Mouse (Mus musculus) heart, embryonic 14.5 days (tissue): Measurements from ENCODE around the gene Olfr1532-ps1. TPM values are rescaled to one million over a fixed set of nuclear protein-coding genes. Genes with fewer than 3 reads are reported as not detected.
"Not testable (repeated sequence)": the region's sequence is repeated elsewhere in the genome, so short reads cannot be mapped to it uniquely, and the experiment has no call there.

Experiments used
- ATAC-seq: fragments of 200-750 bp; cut with Nextera tagmentation; 2 replicates; pipeline ENCODE4 v1.8.0; 2017; ENCODE audit warnings: low read depth, moderate TSS enrichment; ENCODE audit not compliant: insufficient number of reproducible peaks, insufficient read depth, low FRiP score
- H3K27ac ChIP-seq, 2 experiments: fragments of 200-500 bp in 1 of 2; fragments of 300-500 bp in 1 of 2; sonication (generic) in 1 of 2; replicated peaks in 1 of 2; 2 replicates each; pipeline ENCODE4 v1.5.1; 2012 to 2014; ENCODE audit warnings: low read depth in 2 of 2, low read length in 2 of 2, control low read depth in 1 of 2, mild to moderate bottlenecking in 1 of 2, mixed read lengths in 1 of 2; ENCODE audit not compliant: control insufficient read depth in 1 of 2, insufficient read depth in 1 of 2
- H3K27me3 ChIP-seq: fragments of 300-500 bp; sonication (generic); 2 replicates; pipeline ENCODE4 v1.6.1; 2014; ENCODE audit warnings: mild to moderate bottlenecking, low read length, control low read depth; ENCODE audit not compliant: control insufficient read depth, insufficient read depth
- H3K36me3 ChIP-seq: fragments of 300-500 bp; sonication (generic); 2 replicates; pipeline ENCODE4 v1.6.1; 2014; ENCODE audit warnings: mild to moderate bottlenecking, control low read depth, low read length, mixed read lengths; ENCODE audit not compliant: control insufficient read depth, insufficient read depth
- H3K4me1 ChIP-seq, 2 experiments: fragments of 200-500 bp in 1 of 2; fragments of 300-500 bp in 1 of 2; sonication (generic) in 1 of 2; 2 replicates each; pipeline ENCODE4 v1.6.1; 2012 to 2014; ENCODE audit warnings: low read length in 2 of 2, control low read depth in 1 of 2, mixed read lengths in 1 of 2; ENCODE audit not compliant: control insufficient read depth in 2 of 2, insufficient read depth in 2 of 2
- H3K4me2 ChIP-seq: fragments of 300-500 bp; sonication (generic); 2 replicates; pipeline ENCODE4 v1.6.1; 2014; ENCODE audit warnings: mild to moderate bottlenecking, low read length
- H3K4me3 ChIP-seq, 2 experiments: fragments of 200-500 bp in 1 of 2; fragments of 300-500 bp in 1 of 2; sonication (generic) in 1 of 2; 2 replicates each; pipeline ENCODE4 v1.5.1; 2012 to 2014; ENCODE audit warnings: low read length in 2 of 2, mild to moderate bottlenecking in 2 of 2, control low read depth in 1 of 2, low read depth in 1 of 2, moderate library complexity in 1 of 2; ENCODE audit not compliant: control insufficient read depth in 1 of 2, insufficient read depth in 1 of 2
- H3K9ac ChIP-seq: fragments of 300-500 bp; sonication (generic); 2 replicates; pipeline ENCODE4 v1.6.1; 2014; ENCODE audit warnings: mild to moderate bottlenecking, low read length
- H3K9me3 ChIP-seq: fragments of 300-500 bp; sonication (generic); 2 replicates; pipeline ENCODE4 v1.6.1; 2016; ENCODE audit warnings: low read length, control low read depth; ENCODE audit not compliant: control insufficient read depth
- WGBS: fragments of 180-500 bp; shearing (Covaris S2); extraction: QIAGEN DNeasy Blood & Tissue Kit; methylation state at CpG from one replicate; pipeline ENCODE4 v1.1.7; 2014; 5-methylcytosine and 5-hydroxymethylcytosine counted together
- polyA plus RNA-seq: library from polyadenylated mRNA; unstranded; fragments of >200 nt; fragmentation: Nextera tagmentation; extraction: Ambion mirVana; gene quantifications from 2 replicates; pipeline ENCODE4 v1.2.1, GENCODE M21; 2014

Gene Olfr1532-ps1
- not detected in 2 replicates for polyA plus RNA-seq

DNA sequence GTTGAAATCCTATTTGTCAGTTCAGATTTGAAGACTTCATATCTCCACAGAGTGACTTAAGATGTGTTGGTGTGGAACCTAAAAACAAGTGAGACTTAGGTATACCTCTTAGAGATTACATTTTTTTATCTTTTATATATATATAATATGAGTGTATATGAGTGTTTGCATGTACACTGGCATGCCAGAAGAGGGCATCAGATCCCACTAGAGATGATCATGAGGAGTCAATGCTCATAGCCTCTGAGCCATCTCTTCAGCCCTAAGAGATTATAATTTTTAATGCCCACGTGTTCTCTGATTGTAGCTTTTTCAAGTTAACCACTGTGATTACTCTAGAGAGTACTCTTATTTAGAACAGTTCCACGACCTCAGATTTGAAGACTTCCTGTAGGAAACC is at the start of gene Olfr1532-ps1:
Gene Olfr1532-ps1, plus strand, starts transcription at position 326 of the 400 bp plus-strand sequence.
- 54% methylated on average over 2 of the region's 2 CpGs for WGBS
- Histone ChIP-seq H3K27ac (no peak within 1 kb of the TSS), H3K9ac (no peak within 1 kb of the TSS), H3K4me2 (no peak within 1 kb of the TSS), H3K4me1 (no peaks in the 10 kb centered on the region), H3K4me3 (no peak within 1 kb of the TSS), H3K9me3 (no peaks in the 10 kb centered on the region), H3K36me3 (no peaks in the 10 kb centered on the region), H3K27me3 (no peaks in the 10 kb centered on the region)
- ATAC-seq: no peak

DNA sequence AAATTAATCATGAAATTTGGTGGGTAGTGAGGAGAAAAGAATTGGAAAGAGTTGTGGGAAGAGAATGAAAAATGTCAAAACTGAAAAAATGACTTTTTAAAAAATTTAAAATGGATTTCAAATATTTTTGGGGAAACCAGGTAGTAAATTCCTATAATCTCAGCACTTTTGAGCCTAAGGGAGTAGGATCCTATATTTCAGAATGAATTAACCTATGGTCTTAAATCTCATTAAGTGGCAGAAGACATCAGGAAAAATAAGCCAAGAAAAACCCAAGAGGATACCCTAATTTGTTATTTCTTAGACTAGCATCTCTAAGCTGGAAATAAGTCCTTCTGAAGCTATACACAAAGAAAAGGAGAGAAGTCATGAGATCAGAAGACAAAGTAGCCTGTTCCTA is 44.9 kb upstream of the Olfr1532-ps1 start, which contains the start of gene Olfr704:
Gene Olfr704, plus strand, starts transcription at position 301 of the 400 bp plus-strand sequence.
- no peaks in the 10 kb centered on the region for H3K36me3 ChIP-seq
- no peak for ATAC-seq
- H3K9me3 ChIP-seq: no peaks in the 10 kb centered on the region
- H3K4me3 ChIP-seq: no peak within 1 kb of the TSS
- H3K9ac ChIP-seq: no peak within 1 kb of the TSS
- H3K4me2 ChIP-seq: no peak within 1 kb of the TSS
- no peak within 1 kb of the TSS for H3K27ac ChIP-seq
- no peaks in the 10 kb centered on the region for H3K4me1 ChIP-seq
- H3K27me3 ChIP-seq: no peaks in the 10 kb centered on the region

DNA sequence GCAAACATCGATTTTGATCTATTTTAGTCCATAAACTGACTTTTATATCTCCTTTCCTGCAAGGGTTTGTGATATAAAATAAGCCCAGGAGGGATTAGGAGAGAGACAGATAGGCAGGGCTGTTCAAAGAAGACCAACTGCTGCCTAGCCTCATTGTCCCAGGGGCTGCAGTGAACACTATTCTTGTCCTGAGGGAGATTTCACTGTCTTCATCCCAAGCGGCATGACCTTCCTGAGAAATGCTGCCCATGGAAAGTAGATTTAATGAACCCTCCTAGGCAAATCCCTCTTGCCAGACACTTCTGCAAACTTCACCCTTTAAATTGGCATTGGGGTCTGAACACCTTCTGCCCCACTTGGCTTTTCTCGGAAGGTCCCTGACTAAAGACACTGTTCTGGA is 31.0 kb upstream of the Olfr1532-ps1 start, which contains the start of gene Olfr705:
Gene Olfr705, minus strand, starts transcription at position 101 of the 400 bp plus-strand sequence.
- Histone ChIP-seq H3K4me1 (no peaks in the 10 kb centered on the region), H3K9ac (no peak within 1 kb of the TSS), H3K27me3 (no peaks in the 10 kb centered on the region), H3K9me3 (no peaks in the 10 kb centered on the region), H3K27ac (no peak within 1 kb of the TSS), H3K4me3 (no peak within 1 kb of the TSS), H3K4me2 (no peak within 1 kb of the TSS), H3K36me3 (no peaks in the 10 kb centered on the region)
- no peak for ATAC-seq
- 72% methylated on average over 3 of the region's 3 CpGs for WGBS

DNA sequence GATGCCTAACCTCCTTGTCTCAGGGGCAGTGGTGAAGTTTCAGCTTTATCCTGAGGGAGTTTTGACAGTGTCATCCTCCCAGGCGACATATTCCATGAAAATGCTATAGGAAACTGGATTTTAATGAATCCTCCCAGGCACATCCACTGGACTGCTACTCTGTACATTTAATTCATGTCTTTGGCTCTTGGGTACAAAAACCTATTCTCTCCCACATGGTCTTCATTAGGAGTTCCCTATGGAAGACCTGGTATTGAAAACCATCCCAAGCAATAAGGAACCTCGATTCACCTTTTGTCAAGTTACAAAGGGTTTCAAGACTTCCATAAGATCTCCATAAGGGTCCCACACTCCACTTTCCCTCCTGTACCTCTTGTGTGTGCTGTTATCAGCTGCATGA is 19.7 kb upstream of the Olfr1532-ps1 start, which contains the start of gene Olfr706:
Gene Olfr706, minus strand, starts transcription at position 101 of the 400 bp plus-strand sequence.
- no peaks in the 10 kb centered on the region for H3K9me3 ChIP-seq
- H3K4me3 ChIP-seq: no peak within 1 kb of the TSS
- no peaks in the 10 kb centered on the region for H3K27me3 ChIP-seq
- no peaks in the 10 kb centered on the region for H3K4me1 ChIP-seq
- no peak within 1 kb of the TSS for H3K27ac ChIP-seq
- H3K36me3 ChIP-seq: no peaks in the 10 kb centered on the region
- no peak for ATAC-seq
- no peak within 1 kb of the TSS for H3K9ac ChIP-seq
- H3K4me2 ChIP-seq: no peak within 1 kb of the TSS
- 68% methylated on average over 2 of the region's 2 CpGs for WGBS

DNA sequence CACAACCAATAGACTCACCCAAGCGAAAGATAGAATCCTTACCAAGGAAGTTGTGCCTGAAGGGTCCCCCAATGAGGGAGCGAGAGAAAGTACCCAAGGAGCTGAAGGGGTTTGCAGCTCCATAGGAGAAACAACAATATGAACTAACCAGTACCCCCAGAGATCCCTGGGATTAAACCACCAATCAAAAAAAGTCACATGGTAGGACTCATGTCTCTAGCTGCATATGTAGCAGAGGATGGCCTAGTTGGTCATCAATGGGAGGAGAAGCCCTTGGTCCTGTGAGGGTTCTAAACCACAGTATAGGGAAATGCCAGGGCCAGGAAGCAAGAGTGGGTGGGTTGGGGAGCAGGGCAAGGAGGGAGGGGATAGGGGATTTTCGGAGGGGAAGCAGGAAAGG is 6.7 kb upstream of the Olfr1532-ps1 start, which contains the start of gene Olfr707:
Gene Olfr707, minus strand, starts transcription at position 101 of the 400 bp plus-strand sequence.
- 87% methylated on average over 3 of the region's 3 CpGs for WGBS
- ATAC-seq, H3K9ac ChIP-seq, H3K4me3 ChIP-seq, H3K27me3 ChIP-seq, H3K9me3 ChIP-seq, H3K36me3 ChIP-seq, H3K4me2 ChIP-seq, H3K4me1 ChIP-seq, H3K27ac ChIP-seq: not testable (repeated sequence)

DNA sequence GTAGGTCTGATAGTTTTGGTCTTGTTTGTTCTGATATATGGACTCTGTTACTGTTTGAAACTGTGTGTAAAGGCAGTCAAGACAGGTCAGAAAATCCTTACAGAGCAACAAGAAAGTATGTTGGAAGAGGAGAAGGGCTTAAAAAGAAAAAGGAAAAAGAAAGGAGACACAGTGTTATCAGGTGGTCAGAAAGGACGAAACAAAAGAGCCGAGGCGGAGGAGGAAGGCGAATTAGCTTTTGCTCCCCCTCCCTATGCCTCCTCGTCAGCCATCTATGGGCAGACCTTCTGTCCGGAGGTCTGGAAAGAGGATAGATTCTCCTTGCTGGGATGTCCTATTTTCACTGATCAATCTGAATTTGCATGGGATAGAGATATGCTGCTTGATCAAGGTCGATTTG is 13.2 kb downstream of the Olfr1532-ps1 start:
- not testable (repeated sequence) for H3K4me1 ChIP-seq, H3K9me3 ChIP-seq, H3K9ac ChIP-seq, H3K27me3 ChIP-seq, H3K4me3 ChIP-seq, H3K27ac ChIP-seq, ATAC-seq, H3K36me3 ChIP-seq, H3K4me2 ChIP-seq
- WGBS: 63% methylated on average over 2 of the region's 7 CpGs

DNA sequence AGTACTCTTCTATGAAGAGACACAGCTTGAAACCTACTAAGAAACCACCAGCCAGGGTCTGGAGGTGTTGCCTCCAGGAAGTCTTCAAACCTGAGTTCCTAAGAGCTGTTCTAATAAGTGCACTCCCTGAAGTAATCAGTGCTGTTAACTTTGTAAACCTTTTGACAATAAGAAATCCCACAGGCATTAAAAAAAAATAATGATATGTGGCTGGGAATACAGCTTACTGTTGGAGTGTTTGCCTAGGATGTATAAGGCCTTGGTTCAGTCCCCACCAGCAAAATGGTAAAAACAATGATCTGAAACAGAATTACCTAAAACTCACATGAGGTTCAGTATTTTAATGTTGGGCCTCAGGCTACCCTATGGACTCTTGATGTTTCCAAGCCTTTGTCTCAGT is 24.3 kb downstream of the Olfr1532-ps1 start, which contains the start of gene Olfr709-ps1:
Gene Olfr709-ps1, minus strand, starts transcription at position 101 of the 400 bp plus-strand sequence.
- H3K27me3 ChIP-seq: no peaks in the 10 kb centered on the region
- no peak within 1 kb of the TSS for H3K27ac ChIP-seq
- H3K36me3 ChIP-seq: no peaks in the 10 kb centered on the region
- ATAC-seq: no peak
- no peak within 1 kb of the TSS for H3K9ac ChIP-seq
- H3K4me3 ChIP-seq: no peak within 1 kb of the TSS
- H3K4me1 ChIP-seq: no peaks in the 10 kb centered on the region
- no peaks in the 10 kb centered on the region for H3K9me3 ChIP-seq
- no peak within 1 kb of the TSS for H3K4me2 ChIP-seq

DNA sequence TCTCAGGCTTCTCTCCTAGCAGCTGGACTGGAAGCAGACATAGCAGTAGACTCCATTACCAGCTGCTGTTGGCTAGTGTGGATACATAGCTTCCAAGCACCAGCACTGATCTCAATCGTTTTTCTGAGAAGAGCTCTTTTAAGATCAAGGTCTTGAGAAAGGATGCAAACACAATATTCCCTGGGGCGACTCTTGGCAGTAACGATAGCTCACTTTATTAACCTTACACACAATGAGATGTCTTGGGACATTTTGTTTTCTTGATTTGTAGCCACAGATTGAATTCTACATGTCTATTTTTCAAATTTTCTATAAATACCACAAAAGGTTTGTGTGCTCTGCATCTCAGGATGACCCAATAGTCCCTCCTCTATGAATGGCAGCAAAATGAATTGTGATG is 40.4 kb downstream of the Olfr1532-ps1 start, which contains the start of gene Olfr710:
Gene Olfr710, minus strand, starts transcription at position 101 of the 400 bp plus-strand sequence.
- Histone ChIP-seq H3K9ac (no peak within 1 kb of the TSS), H3K4me3 (no peak within 1 kb of the TSS), H3K4me1 (no peaks in the 10 kb centered on the region), H3K4me2 (no peak within 1 kb of the TSS), H3K27ac (no peak within 1 kb of the TSS), H3K27me3 (no peaks in the 10 kb centered on the region), H3K9me3 (no peaks in the 10 kb centered on the region), H3K36me3 (no peaks in the 10 kb centered on the region)
- WGBS: 76% methylated on average over 3 of the region's 3 CpGs
- ATAC-seq: no peak
